Mouse (Mus musculus) v-Abl transformed pro-B cells (cell line): Measurements from ENCODE around the gene B4galt7.
"Not testable (repeated sequence)": the region's sequence is repeated elsewhere in the genome, so short reads cannot be mapped to it uniquely, and the experiment has no call there.

ENCODE experiments used
- in situ Hi-C, 2 experiments: fragments of 400-800 bp; cut with MboI; formaldehyde crosslinking; loops; one replicate each; pipeline ENCODE4 v1.15.1; 2025; ENCODE audit not compliant: unreplicated experiment in 2 of 2

B4galt7 gene

DNA sequence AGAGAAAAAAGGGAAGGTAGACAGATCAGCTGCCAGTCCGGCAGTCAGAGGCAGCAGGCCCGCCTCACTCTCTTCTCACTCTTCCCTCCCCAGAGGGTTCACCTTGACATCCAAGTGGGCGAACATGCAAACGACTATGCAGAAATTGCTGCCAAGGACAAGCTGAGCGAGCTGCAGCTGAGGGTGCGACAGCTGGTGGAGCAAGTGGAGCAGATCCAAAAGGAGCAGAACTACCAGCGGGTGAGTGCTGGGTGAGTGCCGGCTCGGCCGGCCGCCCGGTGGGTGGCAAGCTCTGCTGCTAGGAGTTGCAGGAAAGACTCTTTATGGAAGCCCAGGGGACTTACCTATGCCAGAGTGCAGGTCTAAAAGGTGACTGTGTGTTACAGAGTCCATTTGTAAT is 4.3 kb upstream of the B4galt7 start:
- in situ Hi-C loops: no loop called here

DNA sequence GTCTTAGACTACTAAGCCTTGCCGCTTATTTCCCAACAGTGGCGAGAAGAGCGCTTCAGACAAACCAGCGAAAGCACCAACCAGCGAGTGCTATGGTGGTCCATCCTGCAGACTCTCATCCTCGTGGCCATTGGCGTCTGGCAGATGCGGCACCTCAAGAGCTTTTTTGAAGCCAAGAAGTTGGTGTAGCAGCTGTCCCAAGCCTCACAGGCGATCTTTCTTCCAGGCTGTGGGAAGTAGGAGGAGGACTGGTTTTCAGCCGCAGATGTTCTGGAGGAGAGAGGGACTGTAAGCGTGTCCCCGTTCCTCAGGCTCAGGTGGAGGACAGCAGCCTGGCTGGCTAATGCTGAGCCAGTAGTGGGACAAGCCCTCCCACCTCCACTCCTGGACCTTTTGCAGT is 2.9 kb upstream of the B4galt7 start:
- in situ Hi-C loops: no loop called here

DNA sequence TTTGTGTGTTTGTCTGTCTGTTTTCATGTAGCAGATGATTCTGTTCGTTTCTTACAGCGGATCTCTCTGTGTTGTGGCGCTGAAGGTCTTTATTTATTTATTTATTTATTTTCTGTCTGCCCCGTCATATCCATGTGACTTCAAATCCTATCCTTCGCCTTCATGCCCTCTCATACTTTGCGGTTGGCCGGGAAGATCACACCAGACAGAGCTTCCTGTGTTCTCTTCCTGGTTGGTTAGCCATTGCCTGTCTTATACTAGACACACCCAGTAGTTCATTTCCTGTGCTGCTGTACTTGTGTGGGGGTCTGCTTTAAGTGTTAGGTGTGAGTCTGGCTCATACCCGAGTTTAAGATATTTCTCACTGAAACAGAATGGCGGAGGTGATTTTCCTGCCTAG is 961 bp downstream of the B4galt7 start:
- in situ Hi-C loops: loop anchor here in 1 of 2 experiments (5.0 kb wide), 1 partner anchor 37 kb away; the partner anchor contains the start of gene Ddx46

DNA sequence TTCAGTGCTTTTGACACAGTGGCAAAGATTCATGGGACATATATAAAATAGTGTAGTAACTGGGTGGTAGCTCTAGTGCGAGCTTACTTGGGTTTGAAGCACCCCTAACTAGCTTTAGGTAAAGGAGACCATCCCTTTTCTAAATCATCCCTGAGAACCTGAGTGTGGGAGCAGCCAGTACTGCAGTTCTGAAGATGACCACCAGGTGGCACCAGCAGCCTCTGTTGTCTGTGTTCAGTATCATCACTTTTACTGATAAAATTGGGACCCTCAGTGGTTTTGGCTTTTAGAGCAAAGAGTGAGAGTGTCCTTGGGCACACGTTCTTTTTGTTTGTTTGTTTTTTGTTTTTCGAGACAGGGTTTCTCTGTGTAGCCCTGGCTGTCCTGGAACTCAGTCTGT is 1.9 kb downstream of the B4galt7 start:
- in situ Hi-C loops: loop anchor here in 1 of 2 experiments (5.0 kb wide), 1 partner anchor 36 kb away; the partner anchor contains the start of gene Ddx46

DNA sequence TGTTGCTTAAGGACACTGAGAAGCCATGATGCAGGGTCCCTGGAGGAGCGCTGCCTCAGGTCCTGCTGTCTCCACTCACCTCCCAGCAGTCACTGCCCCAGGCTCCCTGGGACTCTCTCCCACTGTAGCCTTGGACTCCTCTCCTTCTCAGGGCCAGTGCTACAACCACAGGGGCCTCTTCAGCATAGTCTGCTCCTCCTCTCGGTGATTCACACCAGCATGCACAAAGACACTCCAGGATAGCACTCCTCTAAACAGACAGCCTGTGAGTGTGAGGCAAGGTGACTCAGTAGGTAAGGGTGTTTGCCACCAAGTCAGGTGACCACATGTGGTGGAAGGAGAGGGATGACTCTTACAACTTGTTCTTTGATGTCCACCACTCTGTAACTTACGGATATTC is 4.9 kb downstream of the B4galt7 start:
- in situ Hi-C loops: loop anchor here in 1 of 2 experiments (5.0 kb wide), 1 partner anchor 33 kb away; the partner anchor contains the start of gene Ddx46

DNA sequence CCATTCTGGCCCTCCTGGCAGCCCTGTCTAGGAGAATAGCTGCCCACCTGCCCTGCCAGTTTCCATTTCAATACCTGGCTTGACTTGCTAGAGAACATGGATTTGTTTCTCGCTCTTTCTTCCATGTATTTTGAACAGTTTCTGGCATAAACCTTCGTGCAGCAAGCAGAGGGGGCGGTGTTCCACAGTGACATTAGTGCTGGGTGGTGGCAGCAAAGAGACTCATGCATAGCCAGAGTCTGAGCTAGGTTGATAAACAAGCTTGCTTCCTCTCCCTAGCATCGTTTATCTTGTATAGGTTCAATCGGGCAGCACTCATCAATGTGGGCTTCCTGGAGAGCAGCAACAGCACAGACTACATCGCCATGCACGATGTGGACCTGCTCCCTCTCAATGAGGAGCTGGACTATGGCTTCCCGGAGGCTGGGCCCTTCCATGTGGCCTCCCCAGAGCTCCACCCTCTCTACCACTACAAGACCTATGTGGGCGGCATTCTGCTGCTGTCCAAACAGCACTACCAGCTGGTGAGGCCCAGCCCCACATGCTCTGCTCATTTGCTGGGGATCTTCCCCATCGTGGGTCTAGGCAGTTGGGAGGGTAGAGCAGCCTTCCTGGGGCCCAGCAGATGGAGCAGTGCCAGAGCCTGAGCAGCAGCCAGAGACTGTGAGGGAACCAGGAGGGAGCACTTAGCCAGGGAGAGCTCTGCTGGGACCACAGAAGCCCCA is 7.4 kb downstream of the B4galt7 start:
- in situ Hi-C loops: no loop called here

DNA sequence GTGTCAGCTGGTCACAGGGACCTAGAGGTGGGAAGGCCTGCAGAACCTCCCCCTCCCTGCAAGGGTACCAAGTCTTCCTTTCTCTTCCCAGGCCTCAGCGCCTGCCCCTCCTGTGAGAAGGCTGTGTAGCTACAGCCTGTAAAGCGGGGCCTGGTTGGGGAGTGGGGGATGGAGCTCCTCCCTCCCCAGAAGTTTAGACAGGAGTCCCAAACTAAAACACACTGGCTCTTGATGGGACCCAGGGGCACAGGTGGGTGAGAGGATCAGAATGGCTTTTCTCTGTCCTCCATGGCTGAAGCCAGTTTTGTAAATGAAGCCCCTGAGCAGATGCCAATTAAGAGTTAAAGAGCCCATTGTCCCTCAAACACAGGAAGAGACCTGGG is 7.9 kb downstream of the B4galt7 start:
- in situ Hi-C loops: no loop called here

DNA sequence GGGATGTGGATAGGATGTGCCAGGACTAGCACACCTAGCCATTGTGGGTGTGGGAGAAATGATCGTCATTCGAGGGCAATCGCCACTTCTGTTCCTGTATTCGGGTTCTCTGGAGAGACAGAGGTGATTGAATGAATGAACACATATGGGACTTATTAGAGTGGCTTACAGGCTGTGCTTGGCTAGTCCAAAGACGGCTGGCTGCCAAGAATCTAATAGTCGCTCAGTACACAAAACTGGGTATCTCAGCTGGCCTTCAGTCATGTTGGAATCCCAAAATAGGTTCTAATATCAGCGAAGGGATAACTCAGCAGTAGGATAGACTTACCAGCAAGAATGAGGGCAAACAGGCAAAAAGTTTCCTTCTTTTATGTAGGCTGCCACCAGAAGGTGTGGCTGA is 12.3 kb downstream of the B4galt7 start:
- in situ Hi-C loops: no loop called here

DNA sequence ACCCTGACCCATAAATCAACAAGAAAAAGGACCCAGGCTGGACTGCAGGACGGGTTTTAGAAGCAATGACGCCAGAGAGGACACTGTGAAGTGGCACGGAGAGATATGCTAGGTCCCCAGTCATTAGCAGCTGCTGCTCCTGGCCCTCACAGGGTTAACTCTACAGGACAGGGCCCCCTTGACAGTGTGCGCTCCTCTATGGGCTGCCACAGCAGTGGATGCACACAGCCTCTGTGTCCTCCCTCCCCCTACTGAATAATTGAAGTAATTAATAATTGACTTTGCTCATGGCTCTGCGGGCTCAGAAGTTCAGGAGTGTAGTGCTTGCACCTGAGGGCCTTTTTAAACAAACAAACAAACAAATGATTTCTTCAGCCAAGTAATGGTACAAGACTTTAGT is 13.8 kb downstream of the B4galt7 start:
- in situ Hi-C loops: no loop called here

DNA sequence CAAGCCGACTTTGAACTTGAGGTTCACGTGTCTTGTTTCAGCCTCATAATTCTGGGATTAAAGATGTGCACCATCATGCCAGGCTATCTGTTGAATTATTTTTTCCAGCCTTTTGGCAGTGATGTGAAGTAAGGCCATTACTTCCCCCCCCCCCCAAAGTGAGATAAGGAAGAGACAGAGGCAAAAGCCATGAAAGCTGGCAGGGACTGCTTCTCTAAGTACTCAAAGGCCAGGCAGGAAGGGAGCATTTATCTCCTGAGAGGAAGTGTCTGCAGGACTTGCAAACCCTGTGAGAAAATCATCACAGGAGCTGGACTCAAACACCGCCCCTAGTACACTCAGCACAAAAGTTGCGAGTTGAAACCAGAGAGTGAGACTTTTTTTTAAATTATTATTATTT is 19.6 kb downstream of the B4galt7 start:
- in situ Hi-C loops: no loop called here

DNA sequence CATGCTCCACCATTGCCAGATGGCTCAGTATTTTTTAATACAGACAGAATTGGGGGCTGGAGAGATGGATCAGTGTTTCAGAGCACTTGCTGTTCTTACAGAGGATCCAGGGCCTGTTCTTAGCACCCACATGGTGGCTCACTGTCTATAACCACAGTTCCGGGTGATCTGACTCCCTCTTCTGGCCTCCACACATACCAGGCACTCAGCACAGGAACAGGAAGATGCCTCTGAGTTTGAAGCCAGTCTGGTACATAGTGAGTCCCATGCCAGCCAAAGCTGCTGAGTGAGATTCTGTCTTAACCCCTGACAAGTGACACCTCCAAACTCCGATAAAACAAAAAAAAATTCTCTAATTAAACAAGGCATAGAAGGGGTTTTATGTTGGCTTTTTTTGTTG is 20.6 kb downstream of the B4galt7 start:
- in situ Hi-C loops: no loop called here

DNA sequence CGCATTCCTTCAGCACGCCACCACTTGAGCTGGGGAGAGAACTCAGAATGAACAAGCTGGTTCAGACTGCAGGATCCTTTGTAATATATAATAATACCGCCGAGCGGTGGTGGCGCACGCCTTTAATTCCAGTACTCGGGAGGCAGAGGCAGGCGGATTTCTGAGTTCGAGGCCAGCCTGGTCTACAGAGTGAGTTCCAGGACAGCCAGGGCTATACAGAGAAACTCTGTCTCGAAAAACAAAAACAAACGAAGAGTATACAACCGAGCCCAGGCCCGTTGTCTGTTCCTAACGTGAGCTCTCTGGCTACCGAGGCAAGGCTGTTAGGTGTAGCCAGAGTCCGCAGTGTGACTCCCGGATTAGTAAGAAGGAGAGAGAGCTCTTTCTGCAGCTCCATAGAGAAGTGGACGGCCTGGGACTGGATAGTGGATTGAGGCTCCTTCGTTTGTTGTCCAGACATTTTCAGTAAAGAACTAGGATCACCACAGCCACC is 22.5 kb downstream of the B4galt7 start:
- in situ Hi-C loops: not testable (repeated sequence)

DNA sequence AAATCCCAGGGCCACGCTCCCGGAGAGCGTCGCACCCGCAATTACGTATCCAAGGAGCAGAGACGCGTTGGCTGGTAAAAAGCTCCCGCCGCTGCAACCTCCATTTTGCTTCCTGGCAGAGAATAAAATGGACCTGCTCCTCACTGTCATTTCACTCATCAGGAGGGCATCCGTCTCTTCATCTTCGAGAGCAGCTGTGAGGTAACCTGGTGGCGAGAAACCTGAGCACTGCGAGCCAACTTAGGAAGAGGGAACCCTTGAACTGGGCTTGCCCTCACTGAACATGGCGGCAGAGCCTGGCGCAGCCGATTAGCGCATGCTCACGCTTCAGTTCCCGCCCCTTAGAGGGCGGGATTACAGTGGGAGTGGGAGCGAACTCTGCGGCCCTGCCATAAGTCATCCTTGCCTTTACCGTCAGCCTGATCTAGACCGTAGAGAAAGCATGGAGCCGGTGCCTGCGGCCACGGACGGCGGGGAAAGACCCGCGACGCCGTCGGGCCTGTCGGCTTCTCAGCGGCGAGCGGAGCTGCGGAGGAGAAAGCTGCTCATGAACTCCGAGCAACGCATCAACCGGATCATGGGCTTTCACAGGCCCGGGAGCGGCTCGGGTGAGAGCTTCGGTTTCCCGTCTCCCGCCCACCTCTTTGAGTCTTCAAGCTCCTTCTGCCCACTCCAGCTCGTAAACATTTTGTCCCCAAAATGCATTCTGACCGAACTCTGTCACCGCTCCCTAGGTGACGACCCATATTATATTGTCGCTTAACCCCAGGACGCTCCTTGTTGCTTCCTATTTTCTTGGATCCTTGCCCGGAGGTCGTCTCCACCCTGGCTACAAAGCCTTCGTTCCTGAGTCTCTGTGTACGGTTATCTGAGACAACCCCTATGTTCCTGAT is 23.2 kb downstream of the B4galt7 start, which contains the start of gene Caml:
Gene Caml, plus strand, starts transcription at position 357 of the 893 bp plus-strand sequence.
- in situ Hi-C loops: no loop called here

DNA sequence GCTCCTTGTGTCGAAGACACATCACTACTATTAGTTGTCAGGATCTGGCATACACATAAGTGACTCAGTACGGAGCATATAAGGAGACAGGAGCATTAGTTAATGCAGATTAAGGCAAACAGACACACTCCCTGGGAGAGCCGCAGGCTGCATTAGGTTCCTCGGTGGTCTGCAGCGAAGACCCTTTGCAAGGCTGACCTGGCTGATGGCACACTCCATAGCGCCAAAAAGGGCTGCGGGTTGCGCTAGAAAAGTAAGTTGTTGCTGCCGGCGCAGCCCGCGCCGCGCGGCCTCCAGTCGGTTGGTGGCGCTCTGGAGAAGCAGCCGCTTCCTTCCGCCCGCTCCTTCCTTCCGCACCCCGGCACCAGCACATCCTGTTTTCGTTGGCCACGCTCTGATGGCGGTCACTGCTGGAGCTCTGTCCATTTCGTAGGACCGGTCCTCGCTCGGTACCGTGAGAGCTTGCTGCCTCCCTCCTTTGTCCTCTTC is 35.0 kb downstream of the B4galt7 start, which contains the start of gene Ddx46:
Gene Ddx46, plus strand, starts transcription at position 389 of the 489 bp plus-strand sequence.
- in situ Hi-C loops: loop anchor here in 1 of 2 experiments (5.0 to 25.0 kb wide), 2 partner anchors 32 to 222 kb away; partner anchors contain the start of gene Pfn3

DNA sequence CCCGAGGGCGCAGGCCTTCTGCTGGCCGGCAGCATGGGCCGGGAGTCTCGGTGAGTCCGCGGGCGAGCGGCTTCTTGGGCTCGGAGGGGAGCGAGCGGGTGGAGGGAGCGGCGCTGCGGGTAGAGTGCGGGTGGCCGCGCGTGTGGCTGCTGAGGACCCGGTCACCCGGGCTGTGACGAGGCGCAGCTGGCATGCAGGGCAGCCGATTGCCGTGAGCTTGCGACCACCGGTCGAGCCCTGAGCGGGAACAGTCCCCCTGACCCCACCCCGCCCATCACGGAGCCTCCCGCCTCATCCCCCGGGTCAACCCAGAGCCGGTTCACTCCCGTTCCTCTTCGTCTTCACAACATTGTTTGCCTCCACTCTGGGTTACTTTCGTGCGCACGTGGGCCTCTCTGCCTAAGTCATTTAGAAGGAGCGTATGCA is 35.5 kb downstream of the B4galt7 start:
- in situ Hi-C loops: loop anchor here in 1 of 2 experiments (5.0 to 25.0 kb wide), 2 partner anchors 33 to 223 kb away; partner anchors contain the start of gene Pfn3

DNA sequence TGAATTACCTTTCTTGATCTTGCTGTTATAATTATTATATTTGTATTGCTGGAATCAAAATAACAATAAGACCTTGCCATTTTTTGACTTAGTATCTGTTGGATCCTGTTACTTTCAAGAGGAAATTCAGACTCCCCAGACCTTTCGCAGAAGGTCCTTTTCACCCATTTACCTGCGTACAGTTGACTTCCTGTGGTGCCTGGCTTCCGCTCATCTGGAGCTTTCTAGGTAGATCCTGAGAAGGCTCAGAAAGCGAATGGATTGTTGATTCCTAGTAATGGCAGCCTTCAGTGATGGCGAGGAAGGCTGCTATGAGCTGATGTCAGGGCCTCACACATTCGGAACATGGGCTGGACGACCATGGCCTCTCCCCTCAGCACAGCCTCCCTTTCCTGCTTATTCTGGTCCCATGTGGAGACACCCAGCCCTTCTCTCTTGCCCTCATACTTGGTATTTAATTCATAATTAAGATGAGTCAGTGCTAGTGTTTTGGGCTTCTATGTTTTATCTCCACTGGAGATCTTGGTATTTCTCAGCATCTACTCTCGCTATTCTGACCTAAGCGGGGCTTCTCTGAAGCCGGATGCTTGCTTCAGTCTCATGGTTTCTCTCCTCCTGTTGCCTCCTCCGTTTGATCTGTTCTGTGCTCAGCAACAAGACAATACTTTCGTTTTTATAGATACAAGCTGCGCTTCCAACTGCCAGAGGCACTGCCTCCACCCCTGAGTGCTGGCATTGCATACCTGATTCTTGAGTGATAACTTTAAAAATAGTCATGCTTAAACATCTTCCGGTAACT is 36.7 kb downstream of the B4galt7 start:
- in situ Hi-C loops: loop anchor here in 1 of 2 experiments (5.0 to 25.0 kb wide), 2 partner anchors 34 to 224 kb away; partner anchors contain the start of gene Pfn3

DNA sequence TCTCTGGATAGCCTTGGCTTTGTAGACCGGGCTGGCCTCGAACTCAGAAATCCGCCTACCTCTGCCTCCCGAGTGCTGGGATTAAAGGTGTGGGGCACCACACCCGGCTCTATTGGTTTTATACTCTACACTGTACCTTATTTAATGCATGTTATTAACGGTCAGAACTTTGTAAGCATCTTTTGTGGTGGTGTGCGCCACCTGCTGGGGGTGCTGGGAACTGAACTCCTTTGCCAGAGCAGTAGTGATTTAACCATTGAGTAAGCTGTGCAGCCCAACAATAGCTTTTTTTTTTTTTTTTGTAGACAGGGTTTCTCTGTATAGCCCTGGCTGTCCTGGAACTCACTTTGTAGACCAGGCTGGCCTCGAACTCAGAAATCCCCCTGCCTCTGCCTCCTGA is 40.8 kb downstream of the B4galt7 start:
- in situ Hi-C loops: loop anchor here in 1 of 2 experiments (25.0 kb wide), 1 partner anchor 228 kb away; the partner anchor contains the start of gene Pfn3

DNA sequence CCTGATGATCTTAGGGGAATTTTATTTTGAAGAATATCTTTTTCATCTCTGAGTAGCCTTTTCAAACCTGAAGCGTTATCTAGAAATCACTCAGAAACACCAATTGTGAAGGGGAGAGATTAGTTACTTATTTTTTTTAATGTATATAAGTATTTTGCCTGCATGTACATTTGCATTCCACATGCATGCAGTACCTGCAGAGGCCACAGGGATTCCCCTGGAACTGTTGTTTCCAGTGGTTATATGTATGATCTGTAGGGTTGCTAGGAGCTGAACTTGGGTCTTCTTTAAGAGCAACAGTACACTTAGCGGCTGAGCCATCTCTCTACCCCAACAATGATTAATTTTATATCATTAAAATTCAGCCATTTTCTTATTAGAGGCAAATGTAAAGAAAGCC is 44.8 kb downstream of the B4galt7 start:
- in situ Hi-C loops: loop anchor here in 1 of 2 experiments (25.0 kb wide), 1 partner anchor 232 kb away; the partner anchor contains the start of gene Pfn3

DNA sequence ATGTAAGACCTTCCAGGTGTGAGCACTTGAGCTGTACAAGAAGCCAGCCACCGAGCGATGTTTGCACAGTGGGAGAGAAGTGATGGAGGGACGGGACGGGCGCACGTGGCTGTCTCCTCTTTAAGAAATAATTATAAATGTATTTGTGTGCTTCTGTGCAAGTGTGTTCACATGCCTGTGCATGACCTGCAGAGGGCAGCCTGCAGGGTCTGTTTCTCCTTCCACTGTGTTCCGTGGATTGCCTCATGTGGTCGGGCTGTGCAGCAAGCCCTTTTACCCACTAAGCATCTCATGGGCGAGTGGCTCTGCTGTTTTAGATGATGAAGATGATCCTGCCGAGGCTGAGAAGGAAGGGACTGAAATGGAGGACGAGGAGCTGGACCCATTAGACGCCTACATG is 50.4 kb downstream of the B4galt7 start:
- in situ Hi-C loops: loop anchor here in 1 of 2 experiments (25.0 kb wide), 1 partner anchor 787 kb away; the partner anchor contains the start of genes Gm3045 and Slc25a48
